Mouse (Mus musculus): Measurements from ENCODE around the gene Olfr536.
"Not testable (repeated sequence)": the region's sequence is repeated elsewhere in the genome, so short reads cannot be mapped to it uniquely, and the experiment has no call there.

Gene Olfr536

DNA sequence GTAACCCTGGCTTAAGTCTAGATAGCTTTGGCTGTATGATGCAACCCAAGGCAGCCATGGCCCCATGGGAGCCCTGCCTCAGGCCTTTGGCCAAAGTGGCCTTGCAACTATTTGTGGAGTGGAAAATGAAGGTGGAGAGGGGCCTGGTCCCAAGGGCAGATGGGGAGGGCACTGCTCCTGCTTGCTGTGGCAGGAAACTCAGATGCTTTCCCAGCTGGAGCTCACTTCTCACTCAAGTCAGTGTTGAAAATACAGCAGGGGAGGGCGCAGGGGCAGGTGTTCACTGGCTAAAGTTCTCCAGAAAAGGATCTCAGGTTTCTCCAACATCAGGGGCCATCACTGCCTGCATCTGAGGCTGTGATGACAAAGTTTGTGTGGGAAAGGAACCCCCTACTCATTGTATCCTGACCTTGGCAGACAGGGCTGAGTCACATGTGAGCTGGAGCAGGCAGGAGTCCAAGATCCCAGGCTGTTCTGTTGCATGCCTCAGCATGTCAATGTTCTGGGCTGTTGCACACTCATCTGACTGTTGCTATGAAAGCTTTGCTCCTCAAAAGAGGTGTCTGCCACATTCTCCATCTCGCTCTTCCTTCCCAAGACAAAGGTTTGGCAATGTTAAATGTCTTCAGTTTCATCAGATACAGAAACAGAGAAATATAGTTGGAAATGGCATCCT lies at the start of gene Olfr536:
Gene Olfr536, minus strand, starts transcription at position 51 of the 676 bp plus-strand sequence.
- not testable (repeated sequence) for DNase-seq (ENCODE audit: low read depth)

DNA sequence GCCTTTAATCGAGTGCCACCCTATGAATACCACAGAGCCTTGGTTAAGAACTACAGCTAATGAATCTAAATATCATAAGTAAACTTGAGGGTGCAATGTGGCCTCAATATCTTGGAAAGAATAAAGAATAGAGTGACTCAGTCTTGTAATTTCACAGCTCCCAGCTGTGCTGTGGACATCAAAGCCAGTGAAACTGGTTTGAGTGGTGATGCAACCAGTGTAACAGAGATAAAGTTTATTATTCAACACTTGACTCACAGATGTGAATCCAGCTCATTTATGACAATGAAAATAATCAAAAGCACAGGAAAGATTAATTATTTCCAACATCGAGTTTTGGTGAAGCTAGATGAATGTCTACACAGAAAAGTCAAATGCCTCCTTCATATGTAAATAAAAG lies 32.5 kb upstream of the Olfr536 start:
- DNase-seq (ENCODE audit: low read depth), result no peak

DNA sequence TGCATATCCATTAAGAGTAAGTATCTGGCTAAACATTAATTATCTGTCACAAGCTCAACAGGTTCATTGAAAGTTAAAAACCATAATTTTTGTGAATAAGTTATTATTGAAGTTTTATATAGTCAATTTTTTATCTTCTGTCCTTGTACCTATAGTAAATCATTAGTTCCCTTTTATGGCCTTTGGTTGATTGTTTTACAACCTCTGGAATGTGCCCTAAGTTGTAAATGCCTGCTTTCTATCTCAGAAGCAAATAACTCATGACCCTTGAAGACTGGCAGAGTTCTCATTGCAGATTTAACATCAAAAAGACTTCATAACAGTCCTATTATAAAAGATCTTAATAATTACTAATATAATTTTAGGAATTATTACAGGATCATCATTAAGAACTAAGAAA lies 12.5 kb downstream of the Olfr536 start:
- DNase-seq (ENCODE audit: low read depth), result no peak

DNA sequence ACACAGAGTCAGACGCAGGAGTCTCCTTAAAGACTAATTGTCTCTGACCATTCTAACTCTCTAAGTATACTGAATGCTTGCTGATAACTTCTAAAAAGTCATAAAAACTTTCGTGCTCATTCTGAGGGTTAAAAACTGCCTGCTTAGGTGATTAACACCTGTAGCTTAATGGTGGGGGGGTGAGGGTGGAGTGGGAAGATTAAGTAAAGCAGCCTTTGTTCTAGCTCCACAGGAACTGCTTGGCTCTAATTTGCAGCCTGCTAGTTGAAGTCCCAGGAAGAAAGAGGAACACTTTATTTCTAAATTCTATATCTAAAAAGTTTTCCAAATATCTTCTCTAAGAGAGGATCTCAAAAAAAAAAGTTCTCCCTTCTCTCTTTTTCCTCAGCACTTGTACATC lies 13.0 kb downstream of the Olfr536 start:
- DNase-seq (ENCODE audit: low read depth), result no peak

DNA sequence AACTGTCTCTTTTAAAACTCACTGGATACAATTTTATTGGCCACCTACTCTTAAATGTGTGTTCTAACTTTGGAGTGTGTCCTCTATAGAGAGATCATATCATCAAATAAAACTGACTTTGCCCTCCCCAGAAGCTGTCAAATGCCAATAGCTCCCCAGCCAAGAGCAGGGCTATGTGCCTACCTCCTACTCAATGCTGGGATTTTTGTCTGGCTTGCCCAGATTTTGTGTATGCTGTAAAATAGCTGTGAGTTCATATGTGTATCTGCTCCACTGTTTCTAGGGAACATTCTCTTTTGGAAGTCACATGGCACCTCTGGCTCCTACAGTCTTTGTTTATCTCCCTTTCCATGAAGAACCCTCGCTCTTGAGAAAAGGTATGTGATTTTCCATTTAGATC lies 18.2 kb downstream of the Olfr536 start:
- DNase-seq (ENCODE audit: low read depth), result no peak

DNA sequence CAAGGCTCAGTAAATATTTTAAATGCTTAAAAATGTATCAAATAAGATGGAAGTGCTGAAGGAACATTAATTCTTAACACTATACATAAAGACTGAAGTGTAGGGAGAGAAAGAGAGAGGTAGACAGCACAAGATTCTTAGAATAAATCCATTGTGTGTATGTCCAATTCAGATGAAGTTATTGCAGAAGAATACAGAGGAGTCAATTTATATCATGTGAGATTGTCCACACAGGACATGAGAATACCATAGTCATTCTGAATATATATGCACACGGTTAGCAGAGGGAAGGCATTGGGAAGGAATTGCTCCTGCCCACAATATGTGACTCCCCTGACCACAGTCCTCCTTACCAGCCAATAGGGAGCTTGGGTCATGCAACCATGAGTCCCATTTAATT lies 23.3 kb downstream of the Olfr536 start, which contains the start of gene Olfr535:
Gene Olfr535, plus strand, starts transcription at position 301 of the 400 bp plus-strand sequence.
- DNase-seq (ENCODE audit: low read depth), result no peak

DNA sequence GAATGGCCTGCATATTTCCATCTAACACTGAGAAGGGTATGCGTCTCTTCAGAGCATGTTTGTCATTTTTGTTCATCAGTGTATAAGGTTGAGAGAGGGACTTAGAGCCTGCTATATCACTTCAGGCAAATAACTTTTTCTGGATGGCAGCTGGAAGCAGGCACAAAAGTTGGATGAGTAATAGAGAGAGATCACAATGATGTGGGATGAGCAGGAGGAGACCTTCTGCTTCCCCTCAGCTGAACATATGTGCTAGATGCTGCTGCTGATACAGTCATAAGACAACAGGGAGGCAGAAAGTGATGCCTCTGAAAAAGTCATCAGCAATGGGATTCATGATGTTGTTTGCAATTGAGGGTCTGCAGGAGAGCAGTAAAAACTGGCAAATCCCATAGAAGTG lies 28.5 kb downstream of the Olfr536 start:
- no peak for DNase-seq (ENCODE audit: low read depth)

DNA sequence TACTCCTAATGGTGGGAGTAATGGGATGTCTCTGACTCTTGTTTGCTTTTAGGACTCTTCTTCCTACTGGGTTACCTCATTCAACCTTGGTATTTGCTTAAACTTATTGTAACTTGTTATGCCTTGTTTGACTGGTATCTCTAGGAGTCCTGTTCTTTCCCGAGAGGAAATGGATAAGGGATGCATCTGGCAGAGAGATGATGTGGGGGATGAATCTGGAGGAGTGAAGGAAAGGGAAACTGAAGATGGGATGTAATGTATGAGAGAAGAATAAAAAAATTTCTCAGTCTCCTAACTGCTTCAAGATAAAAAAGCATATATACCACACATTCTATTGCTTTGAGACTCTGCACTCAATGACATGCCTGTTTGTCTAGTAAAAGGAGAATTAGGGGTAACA lies 29.3 kb downstream of the Olfr536 start:
- no peak for DNase-seq (ENCODE audit: low read depth)

DNA sequence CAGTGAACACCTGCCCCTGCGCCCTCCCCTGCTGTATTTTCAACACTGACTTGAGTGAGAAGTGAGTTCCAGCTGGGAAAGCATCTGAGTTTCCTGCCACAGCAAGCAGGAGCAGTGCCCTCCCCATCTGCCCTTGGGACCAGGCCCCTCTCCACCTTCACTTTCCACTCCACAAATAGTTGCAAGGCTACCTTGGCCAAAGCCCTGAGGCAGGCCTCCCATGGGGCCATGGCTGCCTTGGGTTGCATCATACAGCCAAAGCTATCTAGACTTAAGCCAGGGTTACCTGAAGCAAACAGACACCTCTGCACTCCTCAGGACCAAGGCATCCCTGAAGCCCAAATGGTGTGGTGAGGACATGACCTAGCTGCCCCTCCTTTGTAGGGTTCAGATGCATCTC lies 44.1 kb downstream of the Olfr536 start, which contains the start of gene Olfr533:
Gene Olfr533, plus strand, starts transcription at position 301 of the 400 bp plus-strand sequence.
- DNase-seq (ENCODE audit: low read depth), result not testable (repeated sequence)
